Mouse (Mus musculus): ENCODE results near the gene Cacna1i. TPM values are rescaled to one million over a fixed set of nuclear protein-coding genes. Genes with fewer than 3 reads are reported as not detected.

Gene Cacna1i
- polyA plus RNA-seq, 1 experiment, result 36.5 TPM

DNA sequence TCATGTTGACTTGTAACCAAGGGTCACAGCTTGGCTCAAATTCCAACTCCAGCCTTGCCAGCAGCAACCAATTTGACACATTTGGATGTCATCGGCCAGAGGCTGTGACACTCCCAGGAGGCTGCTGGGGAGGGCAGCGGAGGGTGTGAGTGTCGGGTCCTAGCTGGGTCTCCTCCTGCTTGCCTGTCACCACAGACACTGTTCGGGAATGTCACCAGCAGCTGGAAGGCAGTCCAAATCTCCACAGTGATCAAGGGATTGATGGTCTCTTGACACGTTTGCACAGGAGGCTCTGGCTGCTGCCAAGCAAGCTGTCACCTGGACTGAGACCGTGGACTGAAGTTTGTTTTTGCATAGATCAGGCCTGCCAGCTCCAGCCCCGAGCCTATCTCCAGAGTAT is 123.6 kb downstream of the Cacna1i start:
- Histone ChIP-seq H3K4me1 (ENCODE audit: control insufficient read depth, insufficient read depth, low read length) (peaks cover 2% of the 10 kb centered on the region), H3K27ac (ENCODE audit: insufficient read depth, low read length) (no peak overlapping the region), H3K4me3 (ENCODE audit: insufficient read depth, low read length) (no peak overlapping the region)
- no peak for TF ChIP-seq POLR2A (IDR thresholded peaks at IDR 0.05; ENCODE audit: extremely low read depth, insufficient read depth, low read length)
- no peak for TF ChIP-seq CTCF (IDR thresholded peaks at IDR 0.05; ENCODE audit: extremely low read depth, insufficient read depth, low read length)

DNA sequence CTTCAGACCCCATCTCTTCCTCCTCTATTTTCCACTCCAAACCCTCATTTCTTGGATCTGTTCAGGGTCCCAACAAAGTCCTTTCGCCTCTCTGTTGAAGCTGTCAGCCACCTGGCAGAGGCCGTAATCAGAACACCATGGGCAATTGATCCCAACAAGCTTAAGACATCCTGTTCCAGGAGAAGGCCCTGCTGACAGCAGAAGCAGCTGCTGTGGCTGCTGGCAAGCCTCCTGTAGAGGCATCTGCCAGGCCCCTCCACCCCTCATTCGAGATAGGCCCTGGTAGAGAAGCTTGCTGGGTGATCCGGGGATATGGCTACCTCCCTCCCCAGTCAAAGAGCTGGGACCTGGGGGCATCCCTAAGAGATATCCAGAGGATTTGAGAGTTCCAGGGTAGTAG is 126.0 kb downstream of the Cacna1i start:
- TF ChIP-seq CTCF (IDR thresholded peaks at IDR 0.05; ENCODE audit: extremely low read depth, insufficient read depth, low read length) (no peak), POLR2A (IDR thresholded peaks at IDR 0.05; ENCODE audit: extremely low read depth, insufficient read depth, low read length) (no peak)
- no peak overlapping the region for H3K4me3 ChIP-seq (ENCODE audit: insufficient read depth, low read length)
- peaks cover 2% of the 10 kb centered on the region for H3K4me1 ChIP-seq (ENCODE audit: control insufficient read depth, insufficient read depth, low read length)
- no peak overlapping the region for H3K27ac ChIP-seq (ENCODE audit: insufficient read depth, low read length)

DNA sequence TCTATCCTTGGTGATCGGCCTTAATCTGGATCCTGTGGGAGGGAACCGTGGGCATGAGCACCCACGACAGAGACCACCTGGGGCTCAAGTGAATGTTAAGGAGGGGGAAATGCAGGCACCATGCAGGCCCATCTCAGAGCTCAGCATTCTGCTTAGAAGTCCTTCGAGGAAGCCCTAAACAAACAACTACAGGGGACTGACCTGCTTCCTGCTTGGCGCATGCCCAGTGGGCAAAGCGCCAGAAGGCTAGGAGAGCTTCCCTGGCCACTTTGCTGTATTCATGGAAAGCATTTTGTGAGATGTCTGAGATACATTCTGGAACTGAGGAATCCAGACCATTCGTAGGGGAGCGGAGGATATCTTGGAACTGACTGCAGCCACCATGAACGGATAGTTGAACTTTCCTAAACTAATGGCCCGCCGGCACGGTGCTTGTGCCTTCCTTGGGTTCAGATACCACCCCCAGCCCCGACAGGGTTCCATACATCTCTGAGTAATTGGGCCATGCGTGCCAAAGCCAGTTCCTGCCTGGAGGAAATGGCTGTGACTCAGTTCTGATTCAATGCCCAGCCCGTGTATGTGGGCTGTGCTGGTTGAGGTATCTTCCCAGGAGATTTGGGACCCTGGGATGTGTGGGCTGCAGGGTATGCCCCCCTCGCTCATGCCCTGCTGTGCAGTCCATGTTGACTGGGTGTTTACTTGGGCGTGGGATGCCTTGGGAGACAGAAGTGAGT is 127.1 kb downstream of the Cacna1i start:
- H3K4me3 ChIP-seq (ENCODE audit: insufficient read depth, low read length), result no peak overlapping the region
- TF ChIP-seq POLR2A (IDR thresholded peaks at IDR 0.05; ENCODE audit: extremely low read depth, insufficient read depth, low read length) (no peak), CTCF (IDR thresholded peaks at IDR 0.05; ENCODE audit: extremely low read depth, insufficient read depth, low read length) (no peak)
- H3K4me1 ChIP-seq (ENCODE audit: control insufficient read depth, insufficient read depth, low read length), result peaks cover 2% of the 10 kb centered on the region
- no peak overlapping the region for H3K27ac ChIP-seq (ENCODE audit: insufficient read depth, low read length)

DNA sequence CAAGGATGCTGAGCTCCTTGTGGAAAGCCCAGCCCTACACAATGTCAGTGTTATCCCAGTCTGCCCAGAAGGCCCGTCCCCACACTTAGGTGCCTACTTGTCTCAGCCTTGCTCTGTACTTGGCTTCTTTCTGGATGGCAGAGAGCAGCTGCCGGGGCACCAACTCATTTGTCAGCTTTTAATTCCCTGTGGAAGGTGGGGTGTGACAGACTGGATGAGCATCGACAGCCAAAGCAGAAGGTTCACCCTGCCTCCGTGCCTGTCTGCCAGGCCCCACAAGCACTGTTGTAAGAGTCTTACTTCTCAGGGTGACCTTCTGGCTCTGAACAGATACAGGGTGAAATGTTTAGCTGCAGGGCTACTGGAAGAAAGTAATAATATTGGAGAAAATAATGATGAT is 128.1 kb downstream of the Cacna1i start:
- no peak for TF ChIP-seq POLR2A (IDR thresholded peaks at IDR 0.05; ENCODE audit: extremely low read depth, insufficient read depth, low read length)
- no peak for TF ChIP-seq CTCF (IDR thresholded peaks at IDR 0.05; ENCODE audit: extremely low read depth, insufficient read depth, low read length)
- Histone ChIP-seq H3K27ac (ENCODE audit: insufficient read depth, low read length) (no peak overlapping the region), H3K4me1 (ENCODE audit: control insufficient read depth, insufficient read depth, low read length) (peaks cover 2% of the 10 kb centered on the region), H3K4me3 (ENCODE audit: insufficient read depth, low read length) (no peak overlapping the region)

DNA sequence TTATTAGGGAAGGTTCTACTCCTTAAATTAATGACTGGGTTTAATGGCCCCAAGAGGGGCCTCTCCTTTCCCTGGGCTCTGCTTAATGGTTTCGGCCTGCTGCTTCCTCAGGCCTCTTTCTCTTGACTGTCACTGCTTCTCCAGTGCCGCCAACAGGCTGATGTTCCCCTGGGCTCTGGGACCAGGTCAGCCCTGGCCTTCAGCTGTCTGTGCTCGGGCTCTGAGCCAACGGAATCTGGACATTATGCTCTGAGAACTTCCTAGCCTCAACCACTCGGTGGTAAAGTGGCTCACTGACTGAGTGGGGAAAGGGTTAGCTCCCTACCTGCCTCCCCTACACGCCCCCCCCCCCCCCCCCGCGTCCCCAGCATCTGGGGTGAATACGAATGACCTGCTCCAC is 130.0 kb downstream of the Cacna1i start:
- H3K4me3 ChIP-seq (ENCODE audit: insufficient read depth, low read length), result no peak overlapping the region
- TF ChIP-seq POLR2A (IDR thresholded peaks at IDR 0.05; ENCODE audit: extremely low read depth, insufficient read depth, low read length) (no peak), CTCF (IDR thresholded peaks at IDR 0.05; ENCODE audit: extremely low read depth, insufficient read depth, low read length) (no peak)
- H3K27ac ChIP-seq (ENCODE audit: insufficient read depth, low read length), result no peak overlapping the region
- peaks cover 2% of the 10 kb centered on the region for H3K4me1 ChIP-seq (ENCODE audit: control insufficient read depth, insufficient read depth, low read length)

DNA sequence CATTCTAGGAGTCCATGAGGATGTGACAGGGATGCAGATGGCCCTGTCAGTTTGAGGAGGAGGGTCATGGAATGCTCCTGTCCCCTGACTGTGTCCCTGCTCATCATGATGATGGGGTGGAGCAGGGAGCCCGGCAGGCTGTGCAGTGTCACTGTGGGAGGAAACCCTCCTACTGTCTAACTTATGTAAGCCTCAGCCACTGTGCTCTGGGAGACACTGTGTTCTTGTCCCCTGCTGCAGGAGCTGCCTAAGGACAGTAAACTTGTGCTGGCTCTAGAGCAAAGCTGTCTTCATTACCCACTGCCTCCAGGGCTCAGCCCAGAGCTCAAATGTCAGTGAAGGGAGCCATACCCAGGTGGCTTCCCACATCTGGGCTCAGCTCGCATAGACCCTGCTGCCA is 131.1 kb downstream of the Cacna1i start:
- peaks cover 2% of the 10 kb centered on the region for H3K4me1 ChIP-seq (ENCODE audit: control insufficient read depth, insufficient read depth, low read length)
- no peak overlapping the region for H3K4me3 ChIP-seq (ENCODE audit: insufficient read depth, low read length)
- H3K27ac ChIP-seq (ENCODE audit: insufficient read depth, low read length), result no peak overlapping the region
- TF ChIP-seq POLR2A (IDR thresholded peaks at IDR 0.05; ENCODE audit: extremely low read depth, insufficient read depth, low read length), result no peak
- TF ChIP-seq CTCF (IDR thresholded peaks at IDR 0.05; ENCODE audit: extremely low read depth, insufficient read depth, low read length), result no peak

DNA sequence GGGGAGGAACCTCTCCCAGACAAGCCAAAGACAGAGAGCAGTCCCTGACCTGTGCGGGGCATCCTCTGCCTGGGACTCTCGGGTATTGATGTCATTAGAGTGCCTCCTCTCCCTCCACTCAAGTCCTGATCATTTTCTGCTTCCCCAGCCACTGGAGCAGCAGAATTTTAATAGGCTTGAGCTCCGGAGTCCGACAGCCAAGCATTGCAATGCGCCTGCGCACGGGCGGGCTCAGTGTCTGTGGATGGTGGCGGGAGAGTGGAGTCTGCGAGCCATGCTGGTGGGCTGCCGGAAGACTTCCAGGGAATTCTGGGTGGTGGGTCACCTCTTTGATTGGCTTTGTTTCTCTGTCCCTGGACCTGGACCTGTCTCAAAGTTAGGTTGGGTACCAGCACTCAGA is 143.3 kb downstream of the Cacna1i start:
- no peak overlapping the region for H3K27ac ChIP-seq (ENCODE audit: insufficient read depth, low read length)
- peak overlapping the region; percentile 20; the same call in 1 of the 2 replicates for H3K4me3 ChIP-seq (ENCODE audit: insufficient read depth, low read length)
- TF ChIP-seq POLR2A (IDR thresholded peaks at IDR 0.05; ENCODE audit: extremely low read depth, insufficient read depth, low read length) (no peak), CTCF (IDR thresholded peaks at IDR 0.05; ENCODE audit: extremely low read depth, insufficient read depth, low read length) (no peak)
- no peaks in the 10 kb centered on the region for H3K4me1 ChIP-seq (ENCODE audit: control insufficient read depth, insufficient read depth, low read length)

DNA sequence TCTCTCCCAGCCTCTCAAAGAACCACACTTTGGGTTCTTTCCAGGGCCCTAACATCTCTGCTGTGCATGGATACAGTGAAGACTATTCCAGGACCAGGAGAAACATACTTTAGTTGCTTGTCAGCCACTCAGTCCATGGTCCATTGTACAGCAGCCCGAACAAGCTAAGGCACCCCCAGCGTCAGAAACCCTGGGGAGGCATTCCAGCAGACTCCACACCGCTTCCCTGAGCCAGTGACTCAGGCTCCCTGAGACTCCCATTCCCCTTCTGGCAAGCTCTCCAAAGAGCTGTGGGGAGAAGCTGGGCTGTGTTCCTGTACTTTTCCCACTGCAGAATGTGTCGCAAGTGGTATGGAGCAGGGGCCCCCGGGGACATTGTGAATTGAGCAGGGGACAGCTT is 149.9 kb downstream of the Cacna1i start:
- H3K4me1 ChIP-seq (ENCODE audit: control insufficient read depth, insufficient read depth, low read length), result no peaks in the 10 kb centered on the region
- no peak overlapping the region for H3K27ac ChIP-seq (ENCODE audit: insufficient read depth, low read length)
- H3K4me3 ChIP-seq (ENCODE audit: insufficient read depth, low read length), result no peak overlapping the region
- no peak for TF ChIP-seq CTCF (IDR thresholded peaks at IDR 0.05; ENCODE audit: extremely low read depth, insufficient read depth, low read length)
- TF ChIP-seq POLR2A (IDR thresholded peaks at IDR 0.05; ENCODE audit: extremely low read depth, insufficient read depth, low read length), result no peak

DNA sequence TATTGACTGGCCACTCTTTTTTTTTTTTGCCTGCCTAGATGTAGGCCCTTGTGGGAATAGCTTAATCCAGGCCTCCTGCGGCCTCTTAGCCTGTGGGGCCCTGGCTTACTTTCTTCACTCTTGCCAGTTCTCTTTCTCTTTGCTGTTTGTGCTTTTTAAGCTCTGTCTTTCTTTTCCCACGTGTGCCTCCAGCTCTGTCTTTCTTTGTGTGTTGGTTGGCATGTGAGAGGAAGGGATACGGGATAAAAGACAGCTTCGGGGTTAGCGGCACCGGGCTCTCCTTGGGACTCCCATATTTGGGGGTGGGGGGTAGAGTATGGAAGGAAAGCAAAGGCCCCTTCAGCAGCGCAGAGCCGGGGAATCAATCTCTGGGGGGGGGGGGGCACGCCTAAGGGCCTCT is 151.0 kb downstream of the Cacna1i start:
- Histone ChIP-seq H3K27ac (ENCODE audit: insufficient read depth, low read length) (no peak overlapping the region), H3K4me3 (ENCODE audit: insufficient read depth, low read length) (no peak overlapping the region), H3K4me1 (ENCODE audit: control insufficient read depth, insufficient read depth, low read length) (no peaks in the 10 kb centered on the region)
- TF ChIP-seq CTCF (IDR thresholded peaks at IDR 0.05; ENCODE audit: extremely low read depth, insufficient read depth, low read length) (no peak), POLR2A (IDR thresholded peaks at IDR 0.05; ENCODE audit: extremely low read depth, insufficient read depth, low read length) (no peak)

DNA sequence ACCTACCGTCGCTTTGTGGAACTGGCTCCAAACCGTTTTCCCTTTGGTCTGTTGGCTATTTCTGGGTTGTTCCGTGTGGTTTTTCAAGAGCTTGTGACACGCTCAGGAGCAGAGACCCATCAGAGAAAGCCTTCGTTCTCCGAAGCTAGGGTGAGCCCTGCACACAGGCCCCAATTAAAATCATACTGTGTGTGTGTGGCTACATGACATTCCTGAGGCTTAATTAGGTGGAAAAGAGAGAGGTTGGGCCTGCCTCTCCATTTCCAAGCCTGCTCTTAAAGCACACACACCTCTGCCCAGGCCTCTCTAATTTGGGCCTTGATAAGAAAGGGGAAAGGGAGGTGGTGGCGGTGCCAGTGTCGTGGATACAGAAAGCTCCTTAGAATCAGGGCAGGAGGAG is 151.4 kb downstream of the Cacna1i start:
- Histone ChIP-seq H3K4me1 (ENCODE audit: control insufficient read depth, insufficient read depth, low read length) (no peaks in the 10 kb centered on the region), H3K4me3 (ENCODE audit: insufficient read depth, low read length) (no peak overlapping the region), H3K27ac (ENCODE audit: insufficient read depth, low read length) (no peak overlapping the region)
- no peak for TF ChIP-seq CTCF (IDR thresholded peaks at IDR 0.05; ENCODE audit: extremely low read depth, insufficient read depth, low read length)
- no peak for TF ChIP-seq POLR2A (IDR thresholded peaks at IDR 0.05; ENCODE audit: extremely low read depth, insufficient read depth, low read length)
